Mouse (Mus musculus): ENCODE data around the gene Adamts2.

Gene Adamts2

DNA sequence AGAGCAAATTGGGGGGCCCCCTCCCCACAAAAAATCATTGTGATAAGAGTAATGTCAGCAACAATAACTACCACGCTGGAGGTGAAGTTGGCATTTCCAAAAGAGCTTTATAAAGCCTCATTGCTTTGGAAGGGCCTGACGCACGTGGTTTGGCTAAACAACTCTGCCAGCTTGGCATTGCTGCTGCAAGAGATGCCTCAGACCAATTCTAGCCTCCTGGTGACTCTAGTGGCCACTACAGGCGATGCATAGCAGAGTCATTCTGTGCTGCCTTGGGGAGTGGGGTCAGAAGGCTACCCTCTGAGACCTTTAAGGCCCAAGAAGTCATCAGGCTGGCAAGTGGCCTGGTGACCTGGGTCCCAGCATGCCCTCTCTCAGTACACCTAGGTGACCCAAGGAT is 132.2 kb downstream of the Adamts2 start:
- no peak for DNase-seq (ENCODE audit: low spot score)

DNA sequence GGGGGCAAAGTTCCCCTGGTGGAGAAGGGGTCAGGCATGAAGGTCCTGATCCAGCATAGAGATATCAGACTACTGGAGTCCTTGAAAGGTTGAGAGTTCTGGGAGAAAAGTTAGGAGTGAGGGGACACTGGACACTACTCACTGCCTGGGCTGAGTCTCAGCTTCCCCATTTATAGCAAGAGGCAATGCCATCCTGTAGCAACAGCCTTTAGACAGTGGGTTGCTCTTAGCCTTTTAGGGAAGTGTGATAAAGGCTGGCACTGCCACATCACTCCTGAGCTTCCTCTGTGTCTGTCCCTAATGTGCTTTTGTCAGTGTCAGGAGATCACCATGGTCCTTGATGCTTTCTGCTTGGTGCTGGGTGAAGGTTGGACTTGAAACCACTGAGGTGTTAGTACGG is 134.7 kb downstream of the Adamts2 start:
- no peak for DNase-seq (ENCODE audit: low spot score)

DNA sequence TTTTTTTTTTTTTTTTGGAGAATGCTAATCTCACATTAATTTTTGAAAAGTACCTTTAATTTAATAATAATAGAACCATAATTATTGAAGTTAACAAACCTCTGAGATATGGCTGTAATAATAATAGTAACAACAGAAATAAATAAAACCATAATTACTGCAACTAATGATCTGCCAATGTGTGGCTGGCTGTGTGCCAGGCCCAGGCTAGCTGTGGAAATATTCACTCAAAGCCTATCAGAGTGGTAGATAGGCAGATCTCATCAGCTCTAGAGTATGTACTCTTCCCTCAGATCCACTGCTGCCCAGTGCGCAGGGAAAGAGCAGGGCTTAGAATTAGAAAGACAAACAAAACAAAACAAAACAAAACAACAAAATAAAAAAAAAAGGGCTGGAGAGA is 136.6 kb downstream of the Adamts2 start:
- no peak for DNase-seq (ENCODE audit: low spot score)

DNA sequence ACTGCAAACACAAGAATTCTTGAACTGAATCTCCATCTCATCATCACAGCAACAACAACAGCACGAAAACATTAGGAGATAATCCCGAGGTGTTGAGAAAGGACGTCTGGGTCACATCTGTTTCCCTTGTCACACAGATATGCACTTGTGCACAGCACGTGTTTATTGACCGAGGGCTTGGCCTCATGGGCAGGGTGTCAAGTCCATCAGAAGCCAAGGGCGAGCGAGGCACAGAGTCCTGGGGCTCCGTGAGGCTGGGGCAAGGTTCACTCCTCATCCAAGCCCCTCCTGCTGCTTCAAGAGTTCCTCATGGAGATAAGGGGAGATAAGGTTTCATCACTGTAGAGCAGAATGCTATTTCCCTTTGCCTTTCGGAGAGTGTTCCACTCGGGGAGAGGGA is 137.6 kb downstream of the Adamts2 start:
- DNase-seq (ENCODE audit: low spot score), result no peak

DNA sequence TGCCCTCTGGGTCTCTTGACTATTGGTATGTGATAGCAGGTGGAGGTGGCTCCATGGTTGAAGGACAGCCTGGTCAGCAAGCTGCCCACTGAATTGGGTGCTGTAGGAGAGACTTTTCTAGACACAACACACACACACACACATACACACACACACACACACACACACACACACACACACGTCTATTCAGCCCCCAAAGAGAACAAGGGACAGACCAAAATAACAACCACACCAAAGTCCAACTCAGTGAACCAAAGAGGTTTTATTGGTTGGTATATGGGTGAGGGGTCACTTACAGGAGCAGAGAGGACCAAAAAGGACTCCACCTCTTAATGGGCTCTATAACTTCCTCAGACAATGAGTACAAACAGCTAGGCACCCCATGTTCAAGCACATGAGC is 140.3 kb downstream of the Adamts2 start:
- DNase-seq (ENCODE audit: low spot score), result no peak

DNA sequence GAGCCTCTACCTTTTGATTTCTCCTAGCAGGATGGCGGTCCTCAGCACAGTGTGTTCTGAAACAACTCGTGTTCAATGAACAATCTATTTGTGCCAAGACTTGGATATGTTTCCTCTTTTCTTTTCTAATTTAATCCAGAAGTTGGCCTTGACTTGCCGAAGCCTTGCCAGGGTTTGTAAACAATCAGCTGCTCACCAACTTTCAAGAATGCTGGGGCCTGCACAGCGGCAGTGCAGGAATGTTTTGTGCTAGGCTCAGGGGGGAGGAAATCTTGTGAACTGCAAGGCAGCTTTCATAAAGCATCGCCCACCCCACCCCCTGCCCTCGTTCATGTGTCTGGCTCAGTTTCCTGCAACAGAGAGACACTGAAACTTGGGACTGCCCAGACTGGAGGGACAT is 143.1 kb downstream of the Adamts2 start:
- peak; percentile 43 for DNase-seq (ENCODE audit: low spot score)

DNA sequence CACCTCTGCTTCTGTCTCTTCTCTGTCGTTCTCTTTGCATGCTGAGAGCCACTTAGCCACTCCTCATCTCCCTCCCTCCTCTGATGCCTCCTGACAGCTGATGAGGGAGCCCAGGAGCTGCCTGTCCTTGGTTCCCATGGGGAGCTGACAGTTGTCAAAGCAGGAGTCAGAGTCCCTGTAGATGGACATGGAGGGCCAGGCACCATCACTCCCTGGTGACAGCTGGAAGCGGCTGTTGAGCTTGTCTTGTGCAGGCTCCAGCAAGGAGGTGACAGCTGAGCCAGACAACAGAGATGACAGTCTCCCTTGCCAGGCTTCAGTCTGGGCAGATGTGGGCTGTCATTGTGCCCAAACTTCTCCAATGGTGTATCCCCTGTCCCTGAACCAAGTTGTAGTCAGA is 144.6 kb downstream of the Adamts2 start:
- DNase-seq (ENCODE audit: low spot score), result no peak

DNA sequence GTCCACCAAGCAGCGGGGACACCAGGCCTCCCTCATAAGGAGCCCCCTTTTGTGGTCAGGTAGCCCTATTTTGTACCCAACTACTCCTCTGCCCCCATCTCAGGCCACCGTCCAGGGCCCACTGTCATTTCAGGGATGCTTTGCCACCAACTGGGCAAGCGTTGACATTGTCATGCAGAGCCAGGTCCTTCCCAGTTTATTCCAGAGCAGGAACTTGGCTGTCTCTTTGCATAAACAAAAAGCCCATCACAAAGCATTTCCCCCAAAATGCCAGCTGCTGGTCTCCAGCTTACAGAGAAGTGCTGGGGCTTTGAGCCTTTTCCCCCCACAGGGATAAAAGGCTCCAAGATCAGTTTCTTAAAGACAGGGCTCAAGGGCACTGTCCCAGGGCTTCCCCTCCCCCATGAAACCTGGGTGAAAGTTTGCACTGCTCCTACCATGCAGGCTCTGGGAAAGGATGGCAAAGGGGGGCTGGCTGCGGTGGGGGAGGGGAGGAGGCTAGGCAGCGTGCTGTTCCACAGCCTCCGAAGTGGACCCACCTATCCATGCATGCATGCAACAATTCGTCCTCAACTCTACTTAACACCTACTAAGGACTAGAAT is 149.2 kb downstream of the Adamts2 start:
- DNase-seq (ENCODE audit: low spot score), result no peak

DNA sequence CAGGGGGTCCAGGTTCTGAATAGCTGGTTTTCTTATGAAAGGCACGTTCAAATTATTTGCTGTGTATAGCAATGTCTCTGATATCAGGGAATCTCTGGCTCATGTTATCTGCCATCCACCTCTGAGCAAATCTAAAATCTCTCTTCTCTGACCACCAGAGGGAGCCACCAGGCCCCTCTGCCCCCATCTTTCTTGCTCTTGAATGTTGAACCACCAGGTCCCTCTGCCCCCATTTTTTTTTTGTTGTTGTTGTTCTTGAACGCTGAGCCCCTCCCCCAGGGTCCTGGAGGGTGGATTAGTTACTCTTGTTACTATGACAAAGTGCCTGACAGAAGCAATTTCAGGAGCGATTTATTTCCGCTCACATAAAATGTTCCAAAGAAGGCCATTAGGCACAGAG is 155.9 kb downstream of the Adamts2 start:
- no peak for DNase-seq (ENCODE audit: low spot score)

DNA sequence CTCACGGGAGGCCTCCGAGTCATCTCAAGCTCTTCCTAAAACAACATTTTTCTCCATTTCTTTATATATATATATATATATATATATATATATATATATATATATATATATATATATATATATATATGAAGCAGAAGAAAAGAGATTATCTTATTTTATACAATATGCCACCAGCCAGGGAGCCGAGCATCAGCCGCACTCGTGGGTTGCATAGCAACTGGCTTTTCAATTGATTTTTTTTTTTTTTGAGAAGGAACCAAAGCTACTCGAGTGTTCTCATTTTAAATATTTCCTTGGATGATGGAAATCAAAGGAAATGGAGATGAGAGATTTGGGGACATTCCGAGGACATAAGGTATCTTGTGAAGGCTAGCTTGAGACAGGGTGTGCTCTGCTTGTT is 164.6 kb downstream of the Adamts2 start:
- DNase-seq (ENCODE audit: low spot score), result no peak

DNA sequence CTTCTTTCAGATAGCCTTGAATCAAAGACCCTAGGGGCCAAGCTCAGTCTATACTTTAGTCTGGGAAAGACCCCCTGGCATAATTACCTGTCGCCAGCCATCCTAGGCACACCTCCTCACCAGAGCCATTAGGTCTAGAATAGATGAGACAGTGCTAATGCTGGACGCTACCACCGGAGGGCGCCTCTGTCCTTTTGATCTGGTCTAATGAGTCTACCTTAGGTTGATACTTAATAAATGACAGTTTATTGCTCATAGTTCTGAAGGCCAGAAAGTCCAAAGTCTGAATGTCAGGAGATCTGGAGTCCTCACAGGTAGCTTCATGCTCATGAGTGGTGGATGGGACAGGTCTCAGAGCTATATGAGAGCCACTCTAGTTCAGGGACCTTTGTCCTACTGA is 165.2 kb downstream of the Adamts2 start:
- DNase-seq (ENCODE audit: low spot score), result no peak

DNA sequence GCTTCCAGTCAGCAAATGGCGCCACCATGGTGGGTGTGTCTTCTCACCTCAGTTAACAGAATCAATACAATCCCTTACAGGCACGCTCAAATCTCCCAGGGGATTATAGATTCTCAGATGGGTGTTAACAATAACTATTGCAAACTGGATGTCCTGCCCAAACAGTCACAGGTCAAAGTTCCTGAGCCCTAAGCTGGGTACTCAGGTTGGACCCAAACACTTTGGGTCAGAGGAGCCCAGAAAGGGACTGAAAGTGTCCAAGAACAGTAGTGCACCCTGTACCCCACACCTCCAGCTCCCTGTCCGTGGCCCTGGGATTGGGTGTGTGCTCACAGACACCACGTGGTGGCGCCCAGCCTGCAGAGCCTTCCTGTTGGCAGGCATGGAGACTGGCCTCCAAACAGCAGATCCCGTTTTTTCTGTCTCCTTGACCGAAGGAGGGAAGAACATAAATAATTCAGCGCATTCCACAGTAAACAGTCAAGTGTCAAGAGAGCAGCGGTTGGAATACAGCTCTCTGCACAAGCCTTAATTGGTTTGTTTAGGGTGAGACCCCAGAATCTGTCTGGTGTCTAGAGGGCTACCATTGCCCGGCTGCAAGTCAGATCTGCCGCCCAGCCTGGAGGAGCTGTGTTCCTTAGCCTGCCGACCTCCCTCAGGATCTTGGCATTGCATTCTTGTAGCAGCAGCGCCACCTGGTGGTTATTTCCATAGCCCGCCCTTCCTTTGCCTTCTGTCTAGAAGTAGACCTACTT is 167.3 kb downstream of the Adamts2 start:
- peak; percentile 93 for DNase-seq (ENCODE audit: low spot score)

DNA sequence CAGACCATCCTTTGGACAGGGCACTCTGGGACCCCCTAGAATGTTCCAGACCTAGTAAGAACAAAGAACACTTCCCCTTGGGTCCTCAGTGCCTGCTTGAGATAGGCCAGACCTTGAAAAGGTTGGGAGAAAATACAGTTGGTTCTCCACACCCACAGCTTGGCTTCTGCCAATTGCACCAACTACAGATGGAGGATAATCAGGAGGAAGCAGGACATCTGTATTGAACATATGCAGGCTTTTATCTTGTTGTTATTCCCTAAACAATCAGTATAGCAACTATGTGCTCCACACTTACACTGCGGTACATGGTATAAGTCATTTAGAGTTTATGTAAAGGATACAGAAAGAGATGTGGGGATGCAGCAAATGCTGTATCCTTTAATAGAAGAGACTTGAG is 169.1 kb downstream of the Adamts2 start:
- no peak for DNase-seq (ENCODE audit: low spot score)

DNA sequence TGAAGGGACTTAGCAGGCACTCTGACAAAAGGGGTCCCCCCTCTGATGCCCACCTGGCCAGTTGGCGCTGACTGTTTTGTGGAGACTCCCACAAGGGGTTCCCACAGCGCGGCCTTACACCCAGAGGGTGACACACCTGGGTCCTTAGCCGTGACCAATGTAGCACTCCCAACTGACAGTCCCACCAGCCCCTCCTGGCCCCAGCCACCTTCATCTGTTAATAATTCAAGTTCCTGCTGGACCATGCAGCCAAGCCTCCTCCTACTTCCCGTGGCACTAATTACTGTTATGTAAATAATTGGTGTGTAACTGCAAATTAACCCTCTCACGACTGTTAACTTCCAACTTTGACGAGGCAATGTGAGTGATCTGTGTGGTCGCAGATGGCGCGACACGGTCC is 195.8 kb downstream of the Adamts2 start:
- DNase-seq (ENCODE audit: low spot score), result no peak

DNA sequence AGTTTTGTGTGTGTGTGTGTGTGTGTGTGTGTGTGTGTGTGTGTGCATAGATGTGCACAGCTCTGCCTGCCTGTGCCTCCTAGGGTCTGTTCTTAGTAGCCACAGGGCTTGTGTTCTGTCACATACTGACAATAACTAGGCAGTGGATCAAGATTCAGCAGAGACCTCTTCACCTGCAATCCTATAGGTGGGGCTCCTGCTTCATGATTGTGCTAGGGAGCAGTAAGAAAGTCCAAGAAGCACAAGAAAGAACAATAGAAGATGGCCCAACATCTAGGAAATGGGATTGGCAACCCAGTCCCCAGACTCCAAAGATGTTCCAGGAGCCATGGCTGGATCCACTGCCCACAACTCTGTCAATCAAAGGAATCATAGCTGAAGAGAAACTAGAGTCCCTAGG is 197.0 kb downstream of the Adamts2 start:
- no peak for DNase-seq (ENCODE audit: low spot score)

DNA sequence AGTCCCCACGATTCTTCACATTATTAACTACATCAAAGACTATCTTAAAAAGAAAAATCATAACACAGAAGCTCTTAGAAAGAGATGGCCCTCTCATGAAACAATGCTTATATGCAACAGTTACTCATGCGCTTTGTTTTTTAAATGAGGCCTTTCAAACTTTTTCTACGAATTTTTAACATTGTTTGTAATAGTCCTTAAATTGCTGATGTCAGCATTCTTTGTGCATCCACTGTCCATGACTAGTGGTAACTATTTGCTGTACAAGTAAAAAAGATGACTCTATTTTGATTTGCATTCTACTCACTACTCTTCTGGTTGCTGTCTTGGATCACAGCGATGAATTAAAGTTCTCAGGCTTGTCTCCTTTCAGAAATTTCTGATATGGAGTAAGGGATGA is 212.3 kb downstream of the Adamts2 start:
- no peak for DNase-seq (ENCODE audit: low spot score)

DNA sequence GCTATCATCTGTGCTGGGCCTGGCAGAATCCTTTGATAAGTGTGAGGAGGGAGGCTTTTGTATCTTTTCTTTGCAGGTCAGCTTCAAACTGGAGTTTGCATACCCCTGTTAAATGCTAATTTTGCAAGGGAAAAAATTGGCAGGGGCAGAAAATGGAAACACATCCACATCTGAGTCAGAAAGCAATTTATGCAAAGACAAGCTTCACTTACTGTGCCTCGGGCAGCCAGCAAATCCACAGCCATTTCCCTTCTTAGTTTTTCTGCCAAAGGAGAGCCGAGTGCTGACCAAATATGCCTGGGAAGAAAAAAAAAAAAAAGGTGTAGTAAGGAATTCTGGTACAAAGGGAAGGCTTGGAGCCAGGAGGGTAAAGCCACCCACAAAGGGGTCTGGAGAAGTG is 224.3 kb downstream of the Adamts2 start:
- no peak for DNase-seq (ENCODE audit: low spot score)

DNA sequence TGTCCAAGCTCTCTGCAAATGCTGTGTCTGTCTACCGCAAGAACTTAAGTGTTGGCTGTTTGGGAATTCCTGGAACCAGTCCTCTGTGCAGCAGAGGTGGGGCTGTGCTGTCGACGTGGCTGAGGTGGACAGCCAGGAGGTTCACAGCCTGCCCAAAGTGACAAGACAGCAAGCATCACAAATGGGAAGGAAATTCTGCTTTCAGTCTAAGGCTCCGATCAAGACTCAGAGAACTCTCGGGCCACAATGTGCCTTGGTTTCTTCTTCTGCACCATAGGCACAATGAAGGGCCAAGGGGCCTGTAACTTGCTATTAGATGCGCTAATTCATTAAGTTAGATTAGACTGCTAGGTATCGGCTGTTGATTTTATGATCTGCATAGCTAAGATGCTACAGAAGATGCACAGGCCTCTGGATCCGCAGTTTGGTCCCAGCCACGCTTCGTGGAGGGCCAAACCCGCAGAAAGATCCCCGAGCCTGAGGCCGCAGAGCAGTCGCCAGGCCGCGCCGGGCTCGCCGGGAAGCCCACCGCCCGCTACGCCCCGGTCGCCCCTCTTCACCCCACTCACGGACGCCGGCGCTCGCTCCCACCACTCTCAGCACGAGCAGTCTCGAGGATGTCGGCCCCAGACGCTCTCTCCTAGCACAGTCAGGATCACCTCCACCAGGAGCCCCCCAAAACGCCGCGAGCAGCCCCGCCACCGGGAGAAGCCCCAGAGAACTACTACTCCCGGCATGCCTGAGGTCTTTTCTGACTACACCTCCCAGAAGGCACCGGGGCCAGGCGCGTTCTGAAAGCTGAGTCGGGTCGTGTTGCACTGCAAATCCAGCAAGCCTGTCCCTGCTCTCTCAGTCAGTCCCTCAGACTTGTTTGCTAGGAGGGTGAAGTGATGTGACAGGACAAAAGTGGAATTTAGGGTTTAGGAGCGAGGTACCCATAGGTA is 225.4 kb downstream of the Adamts2 start, which contains the start of gene Zfp354c:
Gene Zfp354c (minus strand): TSS at position 715 of the 944 bp plus-strand sequence.
- peak; percentile 72 for DNase-seq (ENCODE audit: low spot score)

DNA sequence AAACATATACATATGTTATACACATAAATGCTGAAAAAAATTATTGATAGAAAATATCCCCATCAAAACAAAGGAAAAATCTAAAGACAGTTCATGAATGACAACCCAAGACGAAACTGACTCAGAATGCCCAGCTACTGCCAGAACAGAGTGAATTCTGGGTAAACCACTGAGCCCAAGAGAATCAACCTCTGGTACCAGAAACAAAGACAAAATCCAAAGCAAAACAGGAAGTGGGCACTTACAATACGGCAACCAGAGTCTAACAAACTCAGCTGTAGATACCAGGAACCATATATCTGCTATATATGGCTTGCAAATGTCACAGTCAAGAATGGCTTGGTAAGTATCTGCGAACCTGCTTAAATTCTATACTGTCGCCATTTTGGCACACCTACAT is 233.8 kb downstream of the Adamts2 start:
- no peak for DNase-seq (ENCODE audit: low spot score)

DNA sequence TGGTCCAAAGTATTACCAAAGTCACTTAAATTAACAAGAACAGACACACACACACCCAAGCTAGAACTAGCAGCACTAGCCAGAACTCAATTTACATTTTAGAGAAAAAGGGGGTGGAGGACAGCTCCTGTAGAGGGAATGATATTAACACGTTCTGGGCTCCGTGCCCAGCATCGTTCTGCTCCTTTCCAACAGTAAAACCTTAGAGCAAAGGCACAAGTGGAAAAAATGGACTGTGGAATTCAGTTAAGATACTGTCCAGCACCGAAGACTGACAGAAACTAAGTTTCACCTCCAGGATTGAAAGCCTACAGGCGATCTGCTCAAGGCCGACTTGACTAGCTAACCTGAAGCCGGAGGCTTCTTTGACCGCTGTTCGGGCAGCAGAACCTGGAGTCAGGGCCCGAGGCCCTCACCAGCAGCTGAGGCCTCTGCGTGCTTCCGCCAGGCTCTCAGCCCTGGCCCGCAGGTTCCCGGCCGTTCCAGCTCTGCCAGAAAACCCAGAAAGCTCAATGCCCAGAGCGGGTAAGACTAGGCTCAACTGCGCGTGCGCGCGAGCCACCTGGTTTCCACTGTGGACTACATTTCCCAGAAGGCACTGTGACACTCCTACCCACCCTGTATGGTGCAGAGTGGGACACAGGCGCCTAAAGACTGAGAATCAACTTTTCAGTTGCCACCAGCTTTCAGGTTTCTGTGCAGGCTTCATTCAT is 239.3 kb downstream of the Adamts2 start, which contains the start of gene Zfp879:
Gene Zfp879 (minus strand): TSS at position 530 of the 713 bp plus-strand sequence.
- peak; percentile 87 for DNase-seq (ENCODE audit: low spot score)

DNA sequence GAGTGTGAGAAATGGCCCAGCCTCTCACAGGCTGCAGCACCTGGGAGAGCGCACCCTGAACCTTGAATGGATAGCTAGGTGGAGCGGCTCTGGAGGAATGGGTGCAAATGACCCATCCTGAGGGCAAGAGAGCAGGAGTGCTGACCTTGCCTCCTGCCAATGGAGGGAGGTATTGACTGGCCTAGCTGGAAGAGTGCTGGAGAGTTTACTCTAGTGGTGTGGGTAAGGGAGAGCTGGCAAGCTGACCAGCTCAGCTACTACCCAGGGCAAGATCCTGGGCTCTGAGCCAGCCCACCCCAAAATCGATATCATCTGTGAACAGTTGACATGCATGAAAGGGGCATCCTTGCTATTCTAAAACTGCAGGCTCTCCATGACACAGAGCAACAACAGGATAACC is 244.1 kb downstream of the Adamts2 start:
- DNase-seq (ENCODE audit: low spot score), result no peak

DNA sequence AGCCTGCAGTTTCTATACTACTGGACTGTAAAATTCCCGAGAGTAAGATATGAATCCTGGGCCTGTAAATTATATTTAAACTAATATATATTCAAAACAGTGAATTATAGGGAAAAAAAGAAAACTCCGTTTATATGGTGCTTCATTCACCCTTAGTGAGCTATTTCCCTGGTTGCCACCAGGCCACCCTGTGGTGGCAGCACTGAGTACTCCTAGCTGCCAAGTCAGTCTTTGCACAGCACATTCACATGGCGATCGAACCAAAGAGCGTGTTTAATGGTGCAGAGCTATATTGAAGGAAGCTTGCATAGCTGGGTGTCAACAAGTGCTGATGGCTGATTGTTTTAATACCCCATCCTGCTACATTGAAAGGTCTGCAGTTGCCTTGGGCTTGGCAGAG is 245.2 kb downstream of the Adamts2 start:
- no peak for DNase-seq (ENCODE audit: low spot score)

All from ovary, postnatal 14 days (tissue).